Mouse (Mus musculus) Patski (cell line): ENCODE results near the gene Nvl. TPM values are rescaled to one million over a fixed set of nuclear protein-coding genes. Genes with fewer than 3 reads are reported as not detected.

ENCODE experiments used
- ATAC-seq: fragments of 100-300 bp; one replicate; pipeline ENCODE4 v1.8.0; 2021
- CTCF ChIA-PET: fragments of 350-600 bp; sonication (Branson Sonifier 250); formaldehyde crosslinking; loops from one replicate; lab custom pipeline; 2022; ENCODE audit warnings: inconsistent platforms; lab: Charles Lee
- POLR2A ChIA-PET: fragments of 350-600 bp; sonication (Branson Sonifier 250); formaldehyde crosslinking; loops from one replicate; lab custom pipeline; 2022; ENCODE audit warnings: antibody characterized with exemption, inconsistent platforms; lab: Charles Lee
- DNase-seq: peaks from one replicate; pipeline ENCODE4 v3.0.0-alpha.2; 2011; ENCODE audit warnings: low read depth, low spot score
- H3K27me3 ChIP-seq: fragments of 371-371 bp; one replicate; pipeline ENCODE4 v1.5.1; 2021
- CTCF ChIP-seq: fragments of 100-300 bp; IDR thresholded peaks from one replicate; pipeline ENCODE4 v1.5.1; 2021
- in situ Hi-C: fragments of 300-500 bp; cut with MboI; formaldehyde crosslinking; loops from 3 replicates; pipeline ENCODE4 v1.11.1; 2018; ENCODE audit warnings: low pct_unique_long_range_greater_than_20kb, mixed read lengths
- polyA plus RNA-seq: library from polyadenylated mRNA; unstranded; gene quantifications from one replicate; pipeline ENCODE4 v1.2.3, GENCODE M21; 2021

The Nvl gene
- polyA plus RNA-seq, 1 experiment from 2014 or later: 23.1 TPM

- DNase-seq (no peak), ATAC-seq (no peak)
- ChIA-PET CTCF (interaction anchor here (0.7 to 4.6 kb wide), 13 partner anchors 8 to 110 kb away, joined by 3 to 64 read pairs (median 4); no protein-coding TSS in a partner anchor), POLR2A (interaction anchor here (0.8 to 1.1 kb wide), 2 partner anchors 18 to 138 kb away, joined by 3 read pairs; no protein-coding TSS in a partner anchor)
- H3K27me3 ChIP-seq: peaks cover 5% of the 10 kb centered on the region
- TF ChIP-seq CTCF: peak; percentile 84
- in situ Hi-C loops: loop anchor here (5.0 kb wide), 1 partner anchor 47 kb away; no protein-coding TSS in a partner anchor
These were observed 104.4 kb downstream of the Nvl start for GRCm38 (mm10) chr1:181039652-181040051.

DNA sequence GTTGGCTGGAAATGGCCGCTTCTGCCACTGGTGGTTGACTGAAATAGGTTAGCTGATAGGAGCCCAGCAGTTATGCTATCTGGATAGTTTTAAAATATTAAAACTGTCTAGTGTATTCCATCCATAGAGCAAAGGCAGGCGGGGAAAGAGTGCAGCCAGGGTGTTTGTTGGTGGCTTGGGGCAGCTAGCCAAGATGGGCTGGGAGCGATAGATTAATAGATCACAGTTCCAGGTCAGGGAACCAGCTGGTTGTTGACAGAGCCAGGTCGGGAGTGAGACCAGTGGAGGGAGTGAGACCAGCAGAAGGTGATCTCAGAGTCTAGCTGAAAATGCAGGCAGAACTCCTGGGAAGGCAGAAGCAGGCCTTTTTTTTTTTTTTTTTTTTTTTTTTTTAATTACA is 106.4 kb downstream of the Nvl start:
- TF ChIP-seq CTCF: no peak
- ATAC-seq: no peak
- in situ Hi-C loops: loop anchor here (5.0 kb wide), 1 partner anchor 45 kb away; no protein-coding TSS in a partner anchor
- CTCF ChIA-PET: interaction anchor here (1.3 to 4.6 kb wide), 3 partner anchors 16 to 174 kb away, joined by 3 to 64 read pairs (median 6); no protein-coding TSS in a partner anchor
- POLR2A ChIA-PET: interaction anchor here (0.6 kb wide), 1 partner anchor 27 kb away, joined by 3 read pairs; no protein-coding TSS in a partner anchor
- H3K27me3 ChIP-seq: peaks cover 5% of the 10 kb centered on the region
- DNase-seq: no peak

Other genes starting within 250 kb of the Nvl start
- 62.2 TPM for gene Pycr2, start 239.9 kb downstream of the Nvl start, polyA plus RNA-seq
- 0.06 TPM for gene Lefty1, start 209.2 kb downstream of the Nvl start, polyA plus RNA-seq
- 39.3 TPM for gene Tmem63a, start 201.9 kb downstream of the Nvl start, polyA plus RNA-seq
- 10.9 TPM for gene Ephx1, start 123.3 kb downstream of the Nvl start, polyA plus RNA-seq
- gene 9130409I23Rik, start 93.0 kb downstream of the Nvl start, polyA plus RNA-seq: 0.03 TPM
- gene Cnih4, start 489 bp upstream of the Nvl start, polyA plus RNA-seq: 144 TPM
- gene Wdr26, start 67.8 kb upstream of the Nvl start, polyA plus RNA-seq: 128 TPM
- gene Cnih3, start 208.4 kb upstream of the Nvl start, polyA plus RNA-seq: 0.03 TPM